Mouse (Mus musculus): ENCODE measurements around the gene Cpt2.

- TF ChIP-seq CTCF (IDR thresholded peaks at IDR 0.05; ENCODE audit: low read depth) (no peak), EP300 (IDR thresholded peaks at IDR 0.05; ENCODE audit: low read depth) (no peak)
These were observed 389 bp upstream of the Cpt2 start for GRCm38 (mm10) chr4:107923803-107924194.
